Mouse (Mus musculus) small intestine, adult 2 months (tissue): ENCODE results near the gene Iscu. TPM values are rescaled to one million over a fixed set of nuclear protein-coding genes. Genes with fewer than 3 reads are reported as not detected.
"Not testable (repeated sequence)": the region's sequence is repeated elsewhere in the genome, so short reads cannot be mapped to it uniquely, and the experiment has no call there.

Source experiments
- H3K27ac ChIP-seq: fragments of 200-500 bp; 2 replicates; pipeline ENCODE4 v1.5.1; 2012; ENCODE audit warnings: low read depth, low read length, control low read depth, inconsistent platforms; ENCODE audit not compliant: insufficient read depth
- H3K27me3 ChIP-seq: fragments of 200-500 bp; 2 replicates; pipeline ENCODE4 v1.6.1; 2012; ENCODE audit warnings: mild to moderate bottlenecking, moderate library complexity, low read length, inconsistent platforms; ENCODE audit not compliant: control insufficient read depth, insufficient read depth
- H3K36me3 ChIP-seq: fragments of 200-500 bp; 2 replicates; pipeline ENCODE4 v1.6.1; 2012; ENCODE audit warnings: mild to moderate bottlenecking, low read length, control low read depth, inconsistent platforms; ENCODE audit not compliant: control insufficient read depth, insufficient read depth
- H3K4me1 ChIP-seq: fragments of 200-500 bp; 2 replicates; pipeline ENCODE4 v1.6.1; 2012; ENCODE audit warnings: low read length, inconsistent platforms, mixed read lengths; ENCODE audit not compliant: control insufficient read depth, insufficient read depth, insufficient read length
- H3K4me3 ChIP-seq: fragments of 200-500 bp; 2 replicates; pipeline ENCODE4 v1.5.1; 2012; ENCODE audit warnings: low read depth, mild to moderate bottlenecking, control low read depth, inconsistent platforms, low read length, moderate library complexity
- CTCF ChIP-seq: fragments of 200-500 bp; IDR thresholded peaks from 2 replicates; pipeline ENCODE4 v1.5.1; 2012; ENCODE audit warnings: low read depth, mild to moderate bottlenecking, control low read depth, inconsistent platforms, low read length, moderate library complexity, mixed read lengths; ENCODE audit not compliant: insufficient replicate concordance, insufficient read length; ENCODE audit errors: extremely low read depth
- POLR2A ChIP-seq: fragments of 200-500 bp; IDR thresholded peaks from 2 replicates; pipeline ENCODE4 v1.6.1; 2012; ENCODE audit warnings: low read depth, mild to moderate bottlenecking, control low read depth, inconsistent platforms, low read length, moderate library complexity
- WGBS: fragments of 180-500 bp; shearing (Covaris S2); methylation state at CpG from one replicate; pipeline ENCODE4 v1.1.7; 2018; 5-methylcytosine and 5-hydroxymethylcytosine counted together
- polyA plus RNA-seq: library from polyadenylated mRNA; depleted of rRNA; stranded (reverse); fragments of >200 nt; gene quantifications from 2 replicates; pipeline ENCODE4 v1.2.3, GENCODE M21; 2012

Gene Iscu
- polyA plus RNA-seq, 1 experiment = 57.5 TPM

DNA sequence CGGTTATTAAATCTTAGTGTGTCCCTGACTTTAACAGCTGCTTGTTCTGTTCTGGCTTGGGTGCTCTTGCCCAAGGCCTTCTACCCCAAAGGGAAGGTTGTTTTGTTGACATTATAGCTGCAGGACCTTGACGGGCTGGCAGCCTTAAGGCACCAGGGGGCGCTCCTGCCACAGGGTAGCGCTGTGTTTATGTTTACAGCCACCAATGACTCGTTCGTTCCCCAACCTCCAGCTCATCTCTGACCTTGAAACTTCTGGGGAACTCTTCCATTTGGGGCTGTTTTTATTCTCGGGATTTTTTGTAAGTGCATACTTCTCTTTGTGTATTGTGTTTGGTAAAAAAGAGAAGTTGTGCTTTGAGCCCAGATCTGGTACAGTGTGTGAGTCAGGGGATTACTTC is 1.1 kb downstream of the Iscu start:
- Histone ChIP-seq H3K4me3 (peak overlapping the region; percentile 89), H3K27me3 (no peaks in the 10 kb centered on the region), H3K27ac (no peak overlapping the region), H3K36me3 (peaks cover 33% of the 10 kb centered on the region), H3K4me1 (peaks cover 12% of the 10 kb centered on the region; the same call in 1 of the 2 replicates)
- WGBS = under 1% methylated on average over 7 of the region's 7 CpGs
- TF ChIP-seq POLR2A (no peak), CTCF (peak; percentile 98)

DNA sequence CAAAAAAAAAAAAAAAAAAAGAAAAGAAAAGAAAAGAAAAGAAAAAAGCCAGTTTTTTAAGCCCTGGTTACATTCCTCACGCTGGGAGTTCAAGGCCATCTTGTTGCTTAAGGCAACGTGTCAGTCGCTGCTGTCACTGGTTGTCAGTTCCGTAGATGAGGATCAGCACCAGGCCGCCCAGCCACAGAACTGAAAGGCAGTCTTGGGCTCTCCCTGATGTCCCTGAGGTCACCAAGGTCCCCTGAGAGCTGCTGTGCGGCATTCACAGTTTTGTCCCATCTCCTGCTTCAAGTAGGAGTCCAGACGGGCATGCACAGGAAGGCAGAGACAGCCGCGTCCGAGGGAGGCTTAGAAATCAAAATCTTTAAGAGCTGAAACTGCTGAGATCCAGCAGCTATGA is 3.0 kb downstream of the Iscu start:
- H3K27me3 ChIP-seq = no peaks in the 10 kb centered on the region
- 91% methylated on average over 10 of the region's 10 CpGs for WGBS
- no peak for TF ChIP-seq POLR2A
- TF ChIP-seq CTCF = no peak
- H3K4me1 ChIP-seq = peaks cover 12% of the 10 kb centered on the region; the same call in 1 of the 2 replicates
- peaks cover 33% of the 10 kb centered on the region for H3K36me3 ChIP-seq
- no peak overlapping the region for H3K27ac ChIP-seq
- H3K4me3 ChIP-seq = no peak overlapping the region

DNA sequence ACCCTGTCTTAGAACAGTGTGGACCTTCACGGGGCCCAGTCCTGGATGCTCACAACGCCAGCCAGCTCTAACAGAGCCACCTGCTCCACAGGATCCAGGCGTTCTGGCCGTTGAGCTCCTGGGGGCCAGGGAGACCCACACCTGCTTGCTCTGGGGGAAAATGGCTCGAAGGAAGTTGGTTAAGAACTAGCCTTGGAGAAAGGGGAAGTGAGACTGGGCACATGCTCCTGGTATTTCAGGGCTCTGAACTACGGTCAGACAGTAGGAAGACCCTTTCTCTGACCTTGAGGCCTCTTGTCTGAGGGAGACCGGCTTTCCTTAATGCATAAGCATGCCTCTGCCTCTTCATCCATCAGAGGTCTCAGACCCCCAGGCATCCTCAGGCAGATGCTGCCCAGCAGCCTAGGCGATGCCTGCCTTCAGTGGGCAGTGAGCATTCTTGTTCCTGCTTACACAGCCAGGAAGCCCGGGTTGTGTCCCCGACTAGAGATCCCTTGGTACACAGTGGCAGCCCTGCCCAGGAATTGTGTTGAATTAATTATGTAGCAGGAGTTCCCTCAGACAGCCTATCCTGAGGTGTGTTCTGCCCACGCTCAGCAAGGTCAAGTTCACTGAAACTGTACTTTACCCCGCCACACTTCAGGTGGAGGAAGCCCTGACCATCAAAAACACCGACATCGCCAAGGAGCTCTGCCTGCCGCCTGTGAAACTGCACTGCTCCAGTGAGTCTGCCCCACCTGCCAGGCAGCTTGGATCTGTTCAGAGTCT is 3.8 kb downstream of the Iscu start:
- Histone ChIP-seq H3K36me3 (peaks cover 33% of the 10 kb centered on the region), H3K27me3 (no peaks in the 10 kb centered on the region), H3K27ac (peak overlapping the region; percentile 62), H3K4me1 (peaks cover 12% of the 10 kb centered on the region; the same call in 1 of the 2 replicates), H3K4me3 (no peak overlapping the region)
- WGBS = 69% methylated on average over 15 of the region's 15 CpGs
- TF ChIP-seq POLR2A (no peak), CTCF (no peak)

DNA sequence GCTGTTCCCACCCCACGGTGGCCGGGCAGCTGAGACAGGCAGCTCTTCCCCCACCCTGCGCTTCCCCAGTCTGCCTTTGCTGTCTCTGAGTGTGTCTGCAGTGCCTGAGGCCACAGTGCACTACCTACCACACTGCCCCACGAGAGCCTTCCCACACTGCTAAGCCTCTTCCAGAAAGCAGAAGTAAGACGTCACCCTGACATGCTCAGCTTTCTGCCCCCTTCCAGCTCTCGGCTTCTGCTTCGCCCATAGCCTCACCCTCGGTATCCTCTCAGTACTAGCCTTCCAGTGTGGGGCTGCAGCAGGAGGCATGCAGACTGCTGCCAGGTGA is 4.3 kb downstream of the Iscu start:
- Histone ChIP-seq H3K36me3 (peaks cover 33% of the 10 kb centered on the region), H3K27ac (peak overlapping the region; percentile 62), H3K4me3 (no peak overlapping the region), H3K27me3 (no peaks in the 10 kb centered on the region), H3K4me1 (peaks cover 12% of the 10 kb centered on the region; the same call in 1 of the 2 replicates)
- TF ChIP-seq POLR2A = no peak
- no peak for TF ChIP-seq CTCF
- WGBS = 74% methylated on average over 8 of the region's 8 CpGs

DNA sequence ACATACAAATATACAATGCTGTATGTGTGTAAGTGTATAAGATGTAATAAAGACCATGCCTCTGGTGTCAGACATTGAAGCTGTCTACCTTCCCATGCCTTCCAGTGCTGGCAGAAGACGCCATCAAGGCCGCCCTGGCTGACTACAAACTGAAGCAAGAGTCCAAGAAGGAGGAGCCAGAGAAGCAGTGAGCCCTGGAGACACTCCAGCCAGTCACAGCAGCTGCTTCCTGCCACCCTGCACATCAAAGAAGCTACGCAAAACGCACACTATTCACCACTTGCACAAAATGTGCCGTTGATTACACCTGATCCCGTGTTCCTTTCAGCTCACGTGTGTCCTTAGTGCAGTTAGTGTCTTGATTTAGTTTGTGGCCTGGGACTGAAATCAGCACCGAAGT is 5.2 kb downstream of the Iscu start:
- H3K27me3 ChIP-seq, H3K27ac ChIP-seq, H3K4me3 ChIP-seq: not testable (repeated sequence)
- 83% methylated on average over 8 of the region's 8 CpGs for WGBS
- Histone ChIP-seq H3K4me1 (peaks cover 12% of the 10 kb centered on the region; the same call in 1 of the 2 replicates), H3K36me3 (peaks cover 33% of the 10 kb centered on the region)

DNA sequence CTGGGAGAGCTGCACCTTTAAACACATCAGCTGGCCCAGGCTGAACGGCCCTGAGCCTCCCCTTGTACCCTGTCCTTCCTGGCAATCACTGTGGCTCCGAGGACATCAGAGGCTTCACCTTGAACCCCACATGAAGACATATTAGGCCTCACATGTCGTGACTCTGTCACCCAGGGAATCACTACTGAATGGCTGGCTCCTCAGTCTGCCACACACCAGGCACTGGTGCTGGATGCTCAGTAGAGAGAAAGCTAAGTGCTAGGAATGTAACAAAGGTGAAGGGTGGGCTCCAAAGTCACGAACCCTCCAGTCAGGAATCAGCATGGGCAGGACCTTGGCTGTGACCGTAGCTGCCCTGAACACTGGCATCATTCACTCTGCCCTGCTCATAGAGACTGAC is 7.0 kb downstream of the Iscu start:
- H3K27me3 ChIP-seq = 0 out of 2 replicates have a peak, but pooled peaks cover 6% of the 10 kb centered on the region
- WGBS = 67% methylated on average over 5 of the region's 5 CpGs
- peaks cover 30% of the 10 kb centered on the region for H3K36me3 ChIP-seq
- no peak overlapping the region for H3K4me3 ChIP-seq
- H3K4me1 ChIP-seq = peaks cover 12% of the 10 kb centered on the region; the same call in 1 of the 2 replicates
- TF ChIP-seq CTCF = no peak
- TF ChIP-seq POLR2A = no peak
- no peak overlapping the region for H3K27ac ChIP-seq

DNA sequence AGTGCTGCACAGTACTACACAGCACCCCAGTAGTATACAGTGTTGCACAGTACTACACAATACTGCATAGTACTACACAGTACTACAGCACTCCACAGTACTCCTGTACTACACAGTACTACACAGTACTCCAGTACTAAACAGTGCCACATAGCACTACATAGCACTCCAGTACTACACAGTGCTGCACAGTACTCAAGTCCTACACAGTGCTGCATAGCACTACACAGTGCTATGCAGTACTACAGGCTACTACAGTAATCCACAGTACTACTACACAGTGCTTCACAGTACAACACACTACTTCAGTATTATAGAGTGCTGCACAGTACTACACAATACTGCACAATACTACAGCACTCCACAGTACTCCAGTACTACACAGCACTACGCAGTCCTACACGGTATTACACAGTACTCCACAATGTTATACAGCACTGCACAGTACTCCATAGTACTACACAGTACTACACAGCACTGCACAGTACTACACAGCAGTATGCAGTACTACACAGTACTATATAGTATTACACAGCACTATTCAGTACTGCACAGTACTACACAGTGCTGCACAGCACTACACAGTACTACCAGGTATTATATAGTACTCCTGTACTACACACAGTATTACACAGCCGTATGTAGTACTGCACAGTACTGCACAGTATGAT is 7.7 kb downstream of the Iscu start:
- H3K4me1 ChIP-seq = peaks cover 12% of the 10 kb centered on the region; the same call in 1 of the 2 replicates
- H3K27me3 ChIP-seq = 0 out of 2 replicates have a peak, but pooled peaks cover 6% of the 10 kb centered on the region
- 98% methylated on average over 3 of the region's 3 CpGs for WGBS
- no peak overlapping the region for H3K4me3 ChIP-seq
- no peak overlapping the region for H3K27ac ChIP-seq
- no peak for TF ChIP-seq POLR2A
- TF ChIP-seq CTCF = no peak
- H3K36me3 ChIP-seq = peaks cover 24% of the 10 kb centered on the region
